Mouse (Mus musculus) kidney, adult 11 months (tissue): ENCODE results near the gene Nudt16l1.

Experiments used
- DNase-seq: peaks from one replicate; pipeline ENCODE4 v3.0.0; 2022

Nudt16l1 gene

DNA sequence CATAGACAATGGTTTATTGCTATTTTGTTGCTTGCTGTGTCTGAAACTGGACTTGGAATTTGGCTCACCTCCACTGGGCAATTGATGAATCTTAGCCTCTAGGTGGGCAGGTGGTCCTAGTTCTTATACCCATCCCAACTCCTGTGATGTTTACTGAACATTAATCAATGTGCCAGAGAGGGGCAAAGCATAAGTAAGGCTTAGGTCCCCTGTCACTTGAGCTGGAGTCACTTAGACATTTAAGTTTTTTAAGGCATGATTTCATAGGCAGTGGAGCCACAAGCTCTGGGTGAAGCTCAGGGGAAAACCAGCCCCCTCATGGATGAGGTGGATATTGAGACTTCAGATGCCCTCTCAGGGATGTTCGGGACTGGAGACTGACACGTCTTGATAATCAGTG lies at the start of gene Nudt16l1:
Gene Nudt16l1 (plus strand): TSS at position 301 of the 400 bp plus-strand sequence.
- DNase-seq, result no peak

- no peak for DNase-seq
Measured at GRCm38 (mm10) chr16:4890201-4890709, 48.3 kb upstream of the Nudt16l1 start.

DNA sequence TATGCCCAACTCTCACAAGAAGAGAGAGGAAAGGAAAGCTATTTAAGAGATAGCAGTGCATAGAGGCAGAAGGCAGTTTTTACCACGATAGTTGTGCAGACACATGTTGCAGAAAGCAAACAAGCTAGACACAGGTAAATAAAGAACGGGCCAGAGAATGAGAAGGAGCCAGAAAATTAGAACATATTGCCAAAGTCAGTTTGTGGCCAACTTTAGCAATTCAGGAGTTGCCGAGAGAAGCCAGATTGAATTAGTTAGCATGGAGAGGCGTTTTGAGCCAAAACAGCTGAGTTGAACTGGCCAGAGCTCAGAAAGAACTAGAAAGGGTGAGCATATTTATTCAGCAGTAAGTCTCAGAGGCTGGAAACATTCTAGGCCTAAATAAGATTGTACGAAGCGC lies 46.4 kb upstream of the Nudt16l1 start:
- DNase-seq, result no peak

- DNase-seq, result no peak
Measured at GRCm38 (mm10) chr16:4894201-4894908, 44.2 kb upstream of the Nudt16l1 start.

- DNase-seq, result peak; percentile 92
Measured at GRCm38 (mm10) chr16:4896249-4897027, 42.1 kb upstream of the Nudt16l1 start.

GRCm38 (mm10) chr16:4897146-4897730 lies 41.3 kb upstream of the Nudt16l1 start:
- DNase-seq, result no peak

- no peak for DNase-seq
Measured at GRCm38 (mm10) chr16:4898881-4899280, 39.7 kb upstream of the Nudt16l1 start.

DNA sequence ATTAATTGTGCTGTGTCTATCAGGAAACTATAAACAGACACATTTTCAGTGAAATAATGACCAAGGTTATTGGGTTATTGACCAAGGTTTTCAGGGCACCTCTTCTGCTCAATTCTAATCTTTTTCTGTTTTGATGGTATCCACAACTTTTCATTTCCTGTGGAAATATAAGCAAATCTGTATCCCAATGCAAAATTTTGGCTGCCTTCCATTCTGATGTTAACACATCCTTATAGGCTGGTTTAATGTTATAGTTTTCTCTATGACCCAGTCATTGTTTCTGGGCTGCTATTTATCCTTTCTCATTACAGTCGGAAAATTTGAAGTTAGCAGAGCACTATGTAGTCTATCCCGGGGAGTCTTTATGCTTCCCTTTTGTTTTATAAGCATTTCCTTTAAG lies 38.9 kb upstream of the Nudt16l1 start:
- no peak for DNase-seq

- DNase-seq, result peak; percentile 74
Measured at GRCm38 (mm10) chr16:4901167-4901566, 37.4 kb upstream of the Nudt16l1 start.

DNA sequence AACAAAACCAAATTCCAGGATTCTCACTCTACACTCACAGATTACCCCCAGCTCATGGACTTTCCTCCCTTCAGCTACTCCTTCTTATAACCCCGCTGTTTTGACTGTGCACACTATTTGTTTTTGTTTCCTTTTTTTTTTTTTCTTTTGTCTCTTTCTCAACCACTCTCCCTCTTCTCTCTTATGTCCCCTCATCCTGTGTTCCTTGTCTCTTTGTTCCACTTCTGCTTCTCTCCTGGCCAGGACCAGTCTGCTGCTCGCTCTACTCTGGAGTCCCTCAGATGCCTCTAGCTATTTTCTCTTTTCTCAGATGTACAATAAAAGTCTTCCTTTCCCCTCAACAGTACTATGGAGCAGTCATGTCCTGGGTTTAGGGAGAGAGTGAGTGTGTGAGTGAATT lies 36.2 kb upstream of the Nudt16l1 start:
- no peak for DNase-seq

- no peak for DNase-seq
Measured at GRCm38 (mm10) chr16:4903491-4904102, 35.0 kb upstream of the Nudt16l1 start.

GRCm38 (mm10) chr16:4904878-4905277 lies 33.7 kb upstream of the Nudt16l1 start:
- DNase-seq, result no peak

DNA sequence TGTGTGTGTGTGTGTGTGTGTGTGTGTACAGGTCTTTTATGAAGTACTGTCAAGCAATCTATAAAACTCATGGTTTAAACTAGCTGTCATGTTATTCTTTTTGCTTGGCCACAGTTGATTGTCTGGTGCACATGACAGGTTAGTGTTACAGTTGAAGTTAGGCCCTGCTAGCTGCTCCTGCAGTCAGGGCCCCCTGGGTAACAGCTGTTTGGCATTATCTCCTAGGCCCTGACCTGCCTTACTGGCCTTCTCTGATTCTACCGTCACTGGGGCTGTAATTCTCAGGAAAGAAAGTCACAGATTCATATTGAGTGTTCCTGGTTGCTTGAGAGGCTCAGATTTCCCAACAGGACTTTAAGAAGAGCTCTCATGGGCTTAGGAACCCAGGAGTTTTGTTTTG lies 33.0 kb upstream of the Nudt16l1 start:
- DNase-seq, result no peak

- DNase-seq, result no peak
Measured at GRCm38 (mm10) chr16:4906559-4906958, 32.0 kb upstream of the Nudt16l1 start.

GRCm38 (mm10) chr16:4907386-4907785 lies 31.2 kb upstream of the Nudt16l1 start:
- peak; percentile 46 for DNase-seq

DNA sequence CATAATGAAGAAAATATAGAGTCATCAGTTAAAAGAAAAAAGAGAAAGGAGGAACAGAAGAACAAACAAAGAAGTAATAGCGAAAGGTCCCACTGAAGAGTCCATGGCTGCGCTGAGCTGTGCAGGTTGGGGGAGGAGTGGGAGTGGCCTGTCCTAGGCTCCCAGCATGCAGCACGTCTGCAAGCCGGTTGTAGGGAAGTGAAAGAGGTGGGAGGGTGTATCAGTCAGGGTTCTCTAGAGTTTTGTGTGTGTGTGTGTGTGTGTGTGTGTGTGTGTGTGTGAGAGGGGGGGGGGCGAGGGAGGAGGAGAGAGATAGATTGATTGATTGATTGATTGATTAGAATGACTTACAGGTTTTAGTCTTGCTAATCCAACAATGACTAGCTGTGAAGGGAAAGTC lies 30.6 kb upstream of the Nudt16l1 start:
- no peak for DNase-seq

DNA sequence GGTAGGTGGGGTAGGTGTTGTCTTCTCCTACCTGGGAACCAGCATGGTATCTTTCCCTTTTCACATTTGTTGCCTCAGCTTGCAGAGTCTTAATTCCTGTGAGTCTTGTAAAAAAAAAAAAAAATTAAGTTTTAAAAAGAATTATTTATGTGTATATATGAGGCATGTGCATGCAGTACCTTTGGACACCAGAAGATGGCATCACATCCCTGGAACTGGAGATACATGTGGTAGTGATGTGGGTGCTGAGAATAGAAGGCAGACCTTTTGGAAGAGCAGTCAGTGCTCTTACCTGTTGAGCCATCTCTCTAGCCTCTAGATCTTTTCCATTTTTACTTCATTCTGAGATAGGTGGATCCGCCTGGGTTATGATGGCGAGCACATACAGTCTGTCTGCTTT lies 28.8 kb upstream of the Nudt16l1 start:
- DNase-seq, result no peak

DNA sequence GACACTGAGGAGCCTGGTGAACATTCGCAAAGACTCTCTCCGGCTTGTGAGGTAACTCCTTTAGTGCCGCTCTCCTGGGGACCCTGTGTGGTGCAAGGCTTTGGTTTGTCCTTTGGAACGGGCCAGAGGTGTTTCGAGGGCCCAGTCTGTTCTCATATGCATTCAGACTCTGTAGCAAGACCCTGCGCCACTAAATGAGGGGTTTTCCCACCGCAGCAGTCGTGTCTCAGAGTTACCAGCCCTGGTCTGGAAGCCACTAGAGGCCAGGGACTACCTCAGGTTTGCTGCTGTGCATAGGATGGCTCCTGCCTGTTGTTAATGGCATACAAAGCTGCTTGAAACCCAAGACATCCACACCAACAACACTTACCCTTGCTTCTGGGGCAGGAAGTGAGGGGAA lies 27.8 kb upstream of the Nudt16l1 start:
- no peak for DNase-seq

DNA sequence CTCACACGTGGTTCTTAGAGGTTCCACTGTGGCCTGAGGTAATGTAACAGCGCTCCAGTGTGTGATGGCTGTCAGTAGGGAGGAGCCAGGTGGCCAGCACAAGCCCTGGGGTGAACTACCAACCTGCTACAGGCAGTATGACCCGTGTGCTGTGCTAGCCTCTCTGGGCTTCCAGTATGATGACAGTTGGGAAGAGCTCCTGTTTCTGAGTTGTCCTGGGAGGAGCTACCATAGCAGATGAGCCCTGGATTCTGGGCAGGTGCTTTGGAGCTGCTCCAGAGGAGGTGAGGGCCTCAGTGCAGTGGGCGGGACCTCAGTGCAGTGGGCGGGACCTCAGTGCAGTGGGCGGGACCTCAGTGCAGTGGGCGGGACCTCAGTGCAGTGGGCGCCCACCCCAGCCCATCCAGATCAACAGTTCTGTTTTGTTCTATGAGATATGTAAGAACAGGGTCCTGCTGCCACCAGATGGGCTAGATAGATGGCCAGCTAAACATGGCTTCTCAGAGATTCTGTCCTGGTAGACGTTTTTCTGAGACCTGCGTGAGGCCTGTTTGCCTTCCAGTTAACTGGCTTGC lies 26.4 kb upstream of the Nudt16l1 start:
- no peak for DNase-seq

- no peak for DNase-seq
Measured at GRCm38 (mm10) chr16:4912907-4913782, 25.4 kb upstream of the Nudt16l1 start.

DNA sequence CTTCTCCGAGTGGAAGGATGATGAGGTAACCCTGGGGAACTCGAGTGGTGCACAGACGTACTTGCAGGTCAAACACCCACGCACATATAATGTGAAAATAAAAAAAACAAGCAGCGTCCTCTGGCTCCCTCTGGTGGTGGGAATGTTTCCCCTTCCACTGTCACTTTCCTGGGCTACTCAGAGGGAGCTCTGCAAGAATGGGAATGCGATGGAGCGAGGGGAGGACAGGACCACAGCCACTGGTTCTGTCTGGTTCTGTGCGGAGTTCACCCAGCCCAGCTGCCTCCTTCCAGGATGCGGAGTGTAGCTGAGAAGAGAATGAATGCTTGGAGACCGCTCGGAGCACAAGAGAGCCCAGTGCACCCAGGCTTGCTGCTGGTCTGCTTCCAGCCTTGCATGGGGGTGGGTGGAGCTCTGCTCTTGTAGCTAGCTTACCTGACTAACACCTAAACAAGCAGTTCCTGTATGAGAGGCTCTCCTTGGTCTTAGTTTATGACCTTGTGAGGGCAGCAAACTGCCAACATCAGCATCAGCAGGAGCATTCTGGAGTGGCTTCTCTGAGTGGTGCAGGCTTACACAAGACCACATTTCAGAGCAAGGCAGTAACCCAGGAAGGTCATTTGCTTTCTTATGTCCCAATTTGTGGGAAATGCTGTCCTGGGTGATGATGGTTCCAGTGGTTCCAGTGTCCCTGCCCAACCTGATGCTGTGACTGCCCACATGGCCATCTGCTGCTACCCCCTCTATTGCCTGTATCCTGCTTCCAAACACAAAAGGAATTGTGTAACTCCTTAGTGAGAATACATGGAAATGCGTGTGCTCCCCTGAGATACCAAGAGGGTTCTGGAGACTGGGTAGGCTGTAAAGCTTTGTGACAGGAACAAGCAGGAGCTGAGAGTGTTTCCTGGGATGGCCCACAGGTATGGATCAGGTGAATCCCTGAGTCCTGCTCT lies 24.5 kb upstream of the Nudt16l1 start:
- DNase-seq, result peak; percentile 87
